Mouse (Mus musculus) ES-Bruce4 (cell line): Measurements from ENCODE around the gene Adam23.

ENCODE experiments used
- EP300 ChIP-seq: IDR thresholded peaks from 2 replicates; pipeline ENCODE4 v1.6.1; 2011; ENCODE audit warnings: low read depth, low read length; ENCODE audit not compliant: insufficient read depth
- POLR2A ChIP-seq: IDR thresholded peaks from one replicate; pipeline ENCODE4 v1.8.1; 2011; ENCODE audit warnings: low read length; ENCODE audit not compliant: insufficient read depth

DNA sequence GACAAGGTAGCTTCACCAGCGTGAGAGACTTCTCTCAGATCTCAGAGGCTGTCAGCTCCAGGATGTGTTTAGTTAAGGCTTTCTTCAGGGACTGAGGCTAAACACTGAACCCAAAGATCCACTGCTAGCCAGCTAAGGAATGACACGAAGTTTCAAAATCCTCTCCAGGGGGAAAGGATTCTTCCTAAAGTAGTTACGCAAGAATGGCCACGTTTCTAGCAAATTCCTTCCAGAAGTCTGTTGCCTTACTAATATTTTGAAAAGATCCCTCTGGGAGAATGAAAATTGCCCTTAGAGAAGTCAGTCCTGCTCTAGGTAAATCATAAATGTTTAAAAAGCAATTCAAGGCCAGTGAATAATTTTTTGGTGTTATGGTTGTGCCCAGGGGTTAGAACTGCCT, 61.7 kb downstream of the Adam23 start:
- no peak for TF ChIP-seq POLR2A
- TF ChIP-seq EP300 = no peak
